Mouse (Mus musculus): ENCODE results near the gene Rnf31. TPM values are rescaled to one million over a fixed set of nuclear protein-coding genes. Genes with fewer than 3 reads are reported as not detected.

Gene Rnf31
- polyA plus RNA-seq, 1 experiment = 15.7 TPM

DNA sequence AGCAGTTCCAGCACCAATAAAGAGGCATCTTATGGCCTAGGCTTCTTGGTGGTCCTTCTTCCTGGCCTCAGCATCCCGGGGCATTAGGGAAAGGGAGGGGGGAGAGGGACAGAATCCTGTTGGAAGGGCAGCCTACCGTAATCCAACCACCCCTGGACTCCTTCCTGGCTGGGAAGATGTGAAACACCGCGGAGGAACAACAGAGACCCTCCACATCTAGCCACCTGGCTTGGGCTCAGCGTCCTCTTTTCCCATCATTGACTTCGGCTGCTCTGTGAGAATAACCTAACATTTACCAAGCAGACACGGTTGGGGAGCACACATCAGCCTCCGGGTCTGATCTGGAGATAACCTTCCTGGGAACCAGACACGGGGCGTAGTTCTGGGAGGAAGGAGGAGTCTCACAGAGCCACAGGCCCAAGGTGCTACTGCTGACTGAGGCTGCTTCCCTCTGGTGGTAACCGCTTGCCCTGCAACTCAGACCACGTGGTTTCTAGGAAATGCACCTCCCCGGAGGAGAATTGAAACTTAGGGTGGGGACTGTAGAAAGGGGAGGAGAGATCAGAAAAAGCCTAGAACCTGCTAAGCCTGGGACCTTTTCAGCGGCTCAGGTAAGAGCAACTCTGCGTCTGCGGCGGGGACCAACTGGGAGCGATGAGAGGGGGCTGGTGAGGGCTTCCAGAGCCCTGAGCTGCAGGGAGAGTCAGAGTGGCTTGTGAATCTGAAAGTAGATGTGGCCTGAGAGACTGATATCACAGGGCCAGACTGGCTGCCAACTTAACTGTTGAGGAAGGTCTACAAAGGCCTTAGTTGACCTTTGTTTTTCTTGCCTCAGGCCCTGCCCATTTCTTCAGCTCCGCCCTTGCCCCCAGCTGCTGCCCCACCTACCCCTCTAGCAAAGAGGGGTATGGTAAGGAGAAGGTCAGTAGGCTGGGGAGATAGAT is 12.4 kb downstream of the Rnf31 start:
- DNase-seq (ENCODE audit: low spot score) = peak; percentile 67

DNA sequence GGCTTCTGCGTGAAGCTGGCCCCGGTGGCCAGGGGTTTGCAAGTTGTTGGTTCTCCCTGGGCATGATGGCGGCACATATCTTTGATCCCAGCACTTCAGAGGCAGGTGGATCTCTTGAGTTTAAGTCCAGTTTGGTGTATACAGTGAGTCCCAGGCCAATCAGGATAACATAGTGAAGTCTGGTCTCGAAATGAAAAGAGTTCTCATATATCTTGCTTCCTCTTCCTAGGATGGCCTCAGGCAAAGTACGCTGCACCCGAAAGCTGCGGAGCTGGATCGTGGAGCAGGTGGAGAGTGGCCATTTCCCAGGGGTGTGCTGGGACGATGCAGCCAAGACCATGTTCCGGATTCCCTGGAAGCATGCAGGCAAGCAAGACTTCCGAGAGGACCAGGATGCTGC is 13.3 kb downstream of the Rnf31 start:
- DNase-seq (ENCODE audit: low spot score) = no peak

DNA sequence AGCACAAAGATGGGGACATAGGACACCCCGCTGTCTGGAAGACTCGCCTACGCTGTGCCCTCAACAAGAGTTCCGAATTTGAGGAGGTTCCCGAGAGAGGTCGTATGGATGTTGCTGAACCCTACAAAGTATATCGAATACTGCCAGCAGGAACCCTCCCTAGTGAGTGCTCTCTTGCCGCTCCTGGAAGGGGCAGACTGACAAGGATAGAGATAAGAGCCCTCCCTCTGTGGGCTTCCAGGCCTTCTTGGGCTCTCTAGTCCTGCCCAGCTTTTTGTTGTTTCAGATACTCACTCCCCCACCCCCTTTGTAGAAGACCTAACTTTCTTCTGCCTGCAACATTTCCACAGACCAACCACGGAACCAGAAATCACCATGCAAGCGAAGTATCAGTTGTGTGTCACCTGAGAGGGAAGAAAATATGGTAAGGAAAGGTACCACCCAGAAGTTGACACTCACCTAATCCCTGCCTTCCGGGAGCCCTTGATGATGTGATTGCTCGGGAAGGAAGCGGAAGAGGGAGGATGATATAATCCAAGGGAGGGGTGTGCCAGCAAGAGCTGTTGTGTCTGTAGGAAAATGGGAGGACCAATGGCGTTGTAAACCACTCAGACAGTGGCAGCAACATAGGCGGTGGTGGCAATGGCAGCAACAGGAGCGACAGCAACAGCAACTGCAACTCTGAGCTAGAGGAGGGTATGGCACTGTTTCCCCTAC is 14.4 kb downstream of the Rnf31 start:
- no peak for DNase-seq (ENCODE audit: low spot score)

DNA sequence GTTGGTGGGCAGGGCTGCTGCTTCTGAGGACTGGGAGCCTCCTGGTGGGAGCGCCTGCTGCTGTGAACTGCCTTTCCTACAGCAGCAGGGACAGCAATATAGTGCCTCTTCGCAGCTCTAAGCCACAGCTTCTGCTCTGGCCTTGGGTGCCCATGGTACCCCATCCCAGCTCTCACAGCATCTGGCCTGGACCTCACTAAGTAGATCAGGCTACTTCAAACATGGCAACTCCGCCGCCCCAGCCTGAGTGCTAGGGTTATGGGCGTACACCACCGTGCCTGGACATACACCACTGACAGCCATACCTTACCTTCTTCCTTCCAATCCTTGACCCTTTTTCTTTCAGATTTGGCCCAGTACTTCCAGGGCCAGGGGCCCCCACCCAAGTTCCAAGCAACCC is 16.8 kb downstream of the Rnf31 start:
- no peak for DNase-seq (ENCODE audit: low spot score)

DNA sequence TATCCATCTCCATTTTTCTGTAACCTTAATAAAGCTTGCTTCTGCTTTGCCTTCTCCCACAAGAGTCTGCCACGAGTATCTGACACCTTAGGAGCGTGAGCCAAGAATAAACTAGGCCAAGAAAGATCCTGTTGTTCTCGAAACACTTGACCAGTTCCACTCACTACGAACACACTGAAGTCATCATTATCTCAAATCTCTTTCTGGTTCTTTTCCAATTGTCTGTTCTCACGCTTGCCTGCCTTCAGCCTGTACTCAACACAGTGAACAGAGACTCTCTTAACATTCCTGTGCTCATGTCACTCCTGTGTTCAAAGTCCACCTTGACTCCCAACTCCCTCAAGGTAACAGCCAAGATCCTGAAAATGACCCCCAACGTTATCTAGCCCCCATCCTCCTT is 21.8 kb downstream of the Rnf31 start:
- DNase-seq (ENCODE audit: low spot score) = no peak

DNA sequence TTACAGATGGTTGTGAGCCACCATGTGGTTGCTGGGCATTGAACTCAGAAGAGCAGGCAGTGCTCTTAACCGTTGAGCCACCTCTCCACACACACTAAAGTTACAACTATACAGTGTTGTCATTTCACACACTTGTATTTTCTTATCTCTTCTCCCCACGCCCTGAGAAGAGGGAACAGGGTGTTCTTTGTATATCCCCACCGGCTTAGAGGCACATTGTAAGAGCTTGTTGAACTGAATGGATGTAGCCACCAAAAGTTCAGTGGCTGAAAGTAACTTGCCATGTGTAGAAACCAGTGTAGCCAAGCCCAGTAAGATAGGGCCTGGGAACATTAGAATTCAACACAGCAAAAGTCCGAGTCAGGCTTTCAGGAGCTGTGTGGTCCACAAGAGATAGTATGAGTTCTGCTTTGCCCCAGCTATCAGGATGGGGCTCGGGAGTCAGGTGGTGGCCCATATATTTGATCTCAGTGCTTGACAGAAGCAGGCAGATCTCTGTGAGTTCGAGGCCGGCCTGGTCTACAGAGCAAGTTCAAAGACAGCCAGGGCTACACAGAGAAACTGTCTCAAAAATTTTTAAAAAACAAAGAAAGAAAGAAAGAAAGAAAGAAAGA is 23.2 kb downstream of the Rnf31 start:
- DNase-seq (ENCODE audit: low spot score) = no peak

DNA sequence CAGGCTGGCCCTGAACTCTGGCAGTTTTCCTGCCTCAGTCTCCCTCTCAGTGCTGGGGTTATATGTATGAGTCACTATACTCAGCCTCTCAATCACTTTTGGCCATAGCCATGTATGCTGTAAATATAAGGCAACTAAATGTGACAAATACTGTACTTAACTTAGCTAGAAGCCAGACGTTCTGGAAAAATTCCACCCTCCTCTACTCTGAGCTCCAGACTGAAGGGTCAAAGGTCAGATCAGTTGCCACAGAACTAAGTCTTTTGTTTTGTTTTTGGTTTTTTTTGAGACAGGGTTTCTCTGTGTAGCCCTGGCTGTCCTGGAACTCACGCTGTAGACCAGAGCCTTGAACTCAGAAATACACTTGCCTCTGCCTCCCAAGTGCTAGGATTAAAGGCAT is 24.4 kb downstream of the Rnf31 start:
- no peak for DNase-seq (ENCODE audit: low spot score)

DNA sequence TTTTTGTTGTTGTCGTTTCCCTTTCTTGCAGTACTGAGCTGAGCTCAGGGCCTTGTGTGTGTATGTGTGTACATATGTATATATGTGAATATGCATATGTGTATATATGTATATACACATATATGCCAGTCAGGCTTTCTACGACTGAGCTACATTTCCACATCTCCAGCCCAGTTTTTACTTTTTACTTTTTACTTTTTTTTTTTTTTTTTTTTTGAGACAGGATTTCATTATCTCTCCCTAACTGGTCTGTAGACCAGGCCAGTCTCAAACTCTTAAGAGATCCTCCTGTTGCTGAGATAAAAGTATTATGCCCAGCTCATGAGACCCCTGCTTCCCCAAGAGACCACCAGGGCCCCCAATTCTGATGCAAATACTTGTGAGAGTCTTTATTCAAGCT is 25.3 kb downstream of the Rnf31 start:
- DNase-seq (ENCODE audit: low spot score) = no peak

DNA sequence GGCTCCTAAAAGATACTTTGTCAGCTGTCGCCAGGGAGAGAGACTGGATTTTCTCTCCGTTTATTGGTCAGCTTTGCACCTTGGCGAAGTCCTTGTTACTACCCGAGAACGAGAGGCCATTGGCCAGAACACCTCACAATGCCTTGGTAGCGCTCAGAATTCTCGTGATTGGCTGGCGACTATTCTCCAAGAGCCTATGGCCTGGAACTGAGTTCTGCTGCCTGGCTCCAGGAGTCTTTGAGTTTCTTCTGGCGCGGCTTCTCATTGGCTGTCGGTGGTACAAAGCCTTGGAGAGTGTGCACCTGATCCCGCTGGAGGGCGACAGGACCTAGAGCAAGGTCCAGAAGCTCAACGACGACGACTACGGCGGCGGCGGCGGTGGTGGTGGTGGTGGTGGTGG is 26.3 kb downstream of the Rnf31 start, which contains the start of gene Rec8:
TSS of gene Rec8 (plus strand) at position 216 of the 400 bp plus-strand sequence.
- no peak for DNase-seq (ENCODE audit: low spot score)

DNA sequence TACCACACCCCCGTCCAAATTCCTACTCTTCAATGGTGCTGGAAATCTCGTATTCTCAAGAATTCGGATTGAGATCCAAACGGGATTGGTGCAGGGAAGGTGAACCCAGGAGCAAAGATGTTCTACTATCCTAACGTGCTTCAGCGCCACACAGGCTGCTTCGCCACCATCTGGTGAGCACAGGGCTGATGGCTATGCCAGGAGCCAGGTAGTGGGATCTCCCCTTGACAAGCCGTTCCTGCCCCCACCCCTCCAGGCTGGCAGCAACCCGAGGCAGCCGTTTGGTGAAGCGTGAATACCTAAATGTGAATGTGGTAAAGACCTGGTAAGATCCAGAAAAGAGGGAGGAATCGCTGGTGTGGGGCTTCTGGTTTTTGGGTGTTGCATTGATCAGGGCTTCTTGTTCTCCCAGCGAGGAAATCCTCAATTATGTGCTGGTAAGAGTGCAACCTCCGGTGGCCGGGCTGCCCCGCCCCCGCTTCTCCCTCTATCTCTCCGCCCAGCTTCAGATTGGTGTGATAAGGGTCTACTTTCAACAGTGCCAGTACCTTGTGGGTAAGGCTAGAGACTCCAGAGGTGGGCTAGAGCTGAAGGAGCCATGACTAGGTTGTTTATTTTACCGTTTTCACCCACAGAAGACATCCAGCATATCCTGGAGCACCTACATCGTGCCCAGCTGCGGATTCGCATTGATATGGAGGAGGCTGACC is 27.1 kb downstream of the Rnf31 start:
- DNase-seq (ENCODE audit: low spot score) = no peak

DNA sequence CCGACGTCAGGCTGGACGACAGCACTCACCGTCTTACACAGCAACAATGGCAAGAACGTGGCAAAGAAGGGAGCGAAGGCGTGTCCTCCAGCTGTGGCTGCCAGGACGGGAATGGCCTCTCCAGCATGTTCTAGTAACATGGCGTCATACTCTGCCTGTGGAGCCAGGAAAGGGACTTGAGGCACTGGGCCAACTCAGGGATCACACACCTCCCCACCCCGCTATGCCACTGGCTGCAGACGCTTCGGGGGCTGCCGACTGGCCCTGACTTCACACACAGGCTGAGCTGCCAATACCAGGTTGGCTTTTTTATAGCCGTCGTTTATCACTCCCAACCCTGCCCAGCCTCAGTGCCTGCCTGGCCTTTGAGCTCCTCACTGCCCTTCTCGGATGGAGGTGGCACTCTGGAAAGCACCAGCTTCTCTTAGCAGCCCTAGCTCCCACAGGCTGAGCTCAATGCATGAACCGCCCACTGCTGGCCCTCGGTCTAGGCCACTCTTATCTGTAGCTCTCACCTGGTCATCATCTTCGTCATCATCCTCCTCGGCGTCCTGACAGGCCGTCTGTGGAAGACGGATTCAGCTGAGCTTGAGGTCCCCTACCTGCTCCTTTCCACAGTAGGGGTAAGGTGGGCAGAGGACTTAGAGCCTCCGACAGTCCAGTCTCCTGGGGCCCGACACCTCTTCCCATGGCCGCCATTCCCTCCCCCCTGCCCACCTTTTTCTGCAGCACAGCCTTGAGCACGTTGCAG is 36.7 kb downstream of the Rnf31 start:
- DNase-seq (ENCODE audit: low spot score) = no peak

DNA sequence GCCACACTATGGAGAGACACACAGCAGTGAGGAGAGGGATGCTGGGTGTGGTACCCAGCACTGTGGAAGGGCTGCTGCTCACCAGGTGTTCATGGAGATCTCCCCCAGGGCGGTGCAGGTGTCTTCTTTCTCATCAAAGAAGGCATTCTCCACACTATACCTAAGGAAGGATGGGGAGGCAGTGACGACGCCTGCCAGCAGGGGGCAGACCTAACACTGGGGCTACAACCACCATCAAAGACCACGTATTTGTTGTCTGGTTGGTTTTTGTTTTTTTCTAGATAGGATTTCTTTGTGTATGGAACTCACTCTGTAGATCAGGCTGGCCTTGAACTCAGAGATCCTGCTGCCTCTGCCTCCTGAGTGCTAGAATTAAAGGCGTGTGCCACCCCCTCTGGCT is 37.8 kb downstream of the Rnf31 start:
- DNase-seq (ENCODE audit: low spot score) = no peak

DNA sequence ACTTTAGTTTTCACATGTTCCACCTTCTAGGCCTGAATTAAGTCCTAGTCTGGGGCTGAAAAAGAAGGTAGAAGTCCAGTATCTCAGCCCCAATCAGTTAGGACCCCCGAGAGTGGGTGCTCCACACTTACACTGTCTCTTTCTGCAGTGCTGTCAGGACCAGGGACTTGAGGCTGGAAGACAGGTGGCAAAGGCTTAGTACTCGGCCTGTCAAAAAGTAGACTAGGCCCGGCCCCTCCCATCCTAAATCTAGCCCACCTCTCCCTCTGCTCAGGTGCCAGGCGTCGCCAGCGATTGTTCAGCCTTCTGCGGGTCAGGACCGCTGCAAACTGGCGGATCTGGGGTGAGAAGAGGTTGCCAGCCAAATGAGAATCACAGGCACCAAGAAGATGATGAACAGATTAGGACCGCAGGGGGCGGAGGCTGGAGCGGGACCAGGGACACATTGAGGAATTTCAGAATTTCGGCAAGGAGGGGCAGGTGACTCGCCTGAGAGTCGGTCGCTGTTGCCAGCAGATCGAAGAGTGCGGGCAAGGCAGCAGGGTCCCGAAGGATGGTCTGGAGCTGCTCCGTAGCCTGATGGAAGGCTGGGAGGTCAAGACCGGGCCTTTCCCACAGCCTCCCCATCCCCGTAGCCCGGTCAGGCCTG is 43.5 kb downstream of the Rnf31 start:
- DNase-seq (ENCODE audit: low spot score) = no peak

DNA sequence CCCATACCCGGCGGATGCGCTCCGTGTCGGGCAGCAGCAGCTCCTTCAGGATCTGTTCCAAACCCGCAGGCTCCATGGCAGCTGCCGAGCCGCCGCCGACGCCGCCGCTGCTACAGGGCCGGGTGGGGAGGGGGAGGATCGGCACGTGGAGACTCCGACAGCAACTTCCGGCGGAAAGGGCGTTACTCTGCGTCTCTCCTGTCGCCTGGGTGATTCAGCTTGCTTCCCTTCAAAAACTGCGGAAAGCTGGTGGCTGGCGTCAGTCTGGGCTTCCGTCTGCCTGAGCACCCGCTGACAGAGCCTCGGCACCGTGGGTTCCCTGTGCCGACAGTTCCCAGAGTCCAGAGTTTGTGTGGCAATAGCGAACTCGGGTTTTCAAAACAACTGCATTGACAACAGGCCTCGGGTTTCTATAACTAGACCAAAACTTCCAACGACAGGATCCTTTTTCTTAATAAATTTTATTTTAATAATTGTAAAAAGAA is 44.1 kb downstream of the Rnf31 start, which contains the start of gene Ipo4:
TSS of gene Ipo4 (minus strand) at position 435 of the 485 bp plus-strand sequence.
- peak; percentile 60 for DNase-seq (ENCODE audit: low spot score)

DNA sequence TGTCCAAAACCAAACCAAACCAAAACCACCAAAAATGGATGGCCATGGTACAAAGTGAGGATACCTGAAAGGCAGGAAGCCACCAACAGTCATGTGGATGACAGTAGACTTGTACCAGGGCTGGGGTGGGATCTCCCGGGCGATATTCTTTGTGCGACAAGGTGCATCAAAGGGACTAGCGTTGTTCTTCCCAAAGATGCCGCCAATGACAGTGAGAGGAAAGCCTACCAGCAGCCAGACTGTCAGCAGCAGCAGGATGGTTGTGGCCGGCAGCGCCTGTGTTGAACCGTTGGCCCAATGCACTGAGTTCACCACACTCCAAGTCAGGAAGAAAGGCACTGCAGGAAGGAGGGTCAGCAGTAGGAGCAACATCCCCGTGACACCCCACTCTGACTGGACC is 46.3 kb downstream of the Rnf31 start, which contains the start of gene Gm49378:
TSS of gene Gm49378 (minus strand) at position 101 of the 400 bp plus-strand sequence.
- DNase-seq (ENCODE audit: low spot score) = no peak

DNA sequence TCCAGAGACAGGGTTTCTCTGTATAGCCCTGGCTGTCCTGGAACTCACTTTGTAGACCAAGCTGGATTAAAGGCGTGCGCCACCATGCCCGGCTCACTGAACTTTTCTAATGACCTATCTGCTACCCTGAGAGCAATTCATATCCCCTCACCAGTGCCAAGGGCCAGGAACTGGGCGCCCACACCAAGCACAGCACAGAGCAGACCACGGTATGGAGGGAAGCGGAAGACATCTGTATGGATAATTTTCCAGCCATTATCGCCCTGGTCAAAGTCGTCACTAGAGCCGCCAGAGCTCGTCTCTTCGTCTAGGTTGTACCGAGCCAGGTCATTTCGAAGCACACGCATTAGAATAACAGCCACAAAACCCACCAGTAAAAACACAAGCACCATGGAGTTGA is 49.3 kb downstream of the Rnf31 start:
- DNase-seq (ENCODE audit: low spot score) = no peak

DNA sequence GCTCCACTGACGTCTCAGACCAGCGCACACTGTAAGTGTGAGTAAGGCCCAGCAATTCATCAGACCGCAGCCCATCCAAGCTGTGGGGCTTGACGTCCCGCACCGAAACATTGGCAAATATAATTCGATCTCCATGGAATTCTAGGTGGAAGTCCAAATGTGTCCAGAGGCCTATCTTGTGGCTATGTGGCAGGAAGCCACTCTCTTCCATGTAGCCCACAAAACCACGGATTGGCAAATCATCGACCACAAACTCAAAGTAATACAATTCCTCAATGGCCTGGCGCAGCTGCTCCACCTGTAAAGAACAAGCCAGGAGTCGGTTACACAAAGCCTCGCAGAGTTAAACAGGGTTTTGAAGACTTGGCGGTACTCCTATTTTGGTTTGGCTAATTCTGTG is 49.8 kb downstream of the Rnf31 start:
- no peak for DNase-seq (ENCODE audit: low spot score)

DNA sequence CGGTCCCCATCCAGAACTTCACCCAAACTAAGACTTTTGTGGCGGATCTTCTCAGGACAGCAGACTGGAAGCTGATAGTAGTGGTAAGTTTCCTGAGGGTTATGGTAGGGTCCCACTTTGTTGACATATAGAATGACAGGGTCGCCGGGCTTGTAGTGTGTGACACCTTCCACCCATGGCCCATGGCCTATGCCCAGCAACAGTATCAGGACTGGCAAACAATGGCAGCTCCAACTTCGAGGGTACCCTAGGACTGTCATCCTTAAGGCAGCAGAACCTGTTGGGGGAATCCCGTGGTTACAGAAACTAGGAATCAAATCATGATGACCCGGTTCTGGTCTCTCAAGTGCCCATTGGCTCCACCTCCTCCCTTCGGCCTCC is 51.2 kb downstream of the Rnf31 start:
- DNase-seq (ENCODE audit: low spot score) = no peak

DNA sequence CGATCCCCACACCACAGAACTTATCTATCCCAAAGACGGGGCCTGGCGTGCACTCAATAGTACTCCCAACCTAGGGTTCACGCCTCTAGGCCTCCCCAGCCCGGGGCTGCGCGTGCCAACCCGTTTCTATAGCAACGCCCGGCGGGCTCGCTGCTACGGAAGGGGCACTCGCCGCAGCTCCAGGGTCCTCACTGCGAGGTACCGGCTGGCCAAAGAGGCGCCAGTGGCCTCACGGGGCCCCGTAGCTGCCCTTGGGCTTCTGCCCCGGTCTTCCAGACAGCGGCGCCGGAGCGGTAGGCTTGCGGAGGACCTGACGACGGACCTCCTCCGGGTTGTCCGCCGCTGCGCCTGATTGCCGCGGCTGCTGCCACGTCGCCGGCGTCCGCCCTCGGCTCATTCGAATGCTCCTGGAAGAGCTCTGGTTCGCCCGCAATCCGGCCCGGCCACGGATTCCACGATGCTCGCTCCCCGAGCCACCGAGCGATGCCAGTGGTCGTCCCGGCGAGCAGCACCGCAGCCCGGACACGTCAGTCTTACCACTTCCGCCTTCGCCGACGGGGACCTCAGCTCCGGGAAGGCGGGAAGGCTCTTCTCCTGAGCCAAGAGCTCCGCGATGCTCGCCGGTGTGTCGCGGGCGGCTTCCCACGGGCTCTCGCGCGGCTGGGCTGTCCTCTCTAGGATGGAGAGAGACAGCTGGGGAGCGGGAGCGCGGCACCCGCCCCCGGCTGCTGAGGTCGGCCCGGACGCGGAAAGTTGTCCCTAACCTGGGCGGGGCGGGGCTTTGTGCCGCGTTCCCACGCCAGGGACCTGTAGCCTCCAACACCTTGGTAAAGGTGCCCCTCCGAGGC is 51.8 kb downstream of the Rnf31 start, which contains the start of gene Tm9sf1:
TSS of gene Tm9sf1 (minus strand) at position 747 of the 848 bp plus-strand sequence.
- DNase-seq (ENCODE audit: low spot score) = peak; percentile 96

Data from urinary bladder, adult 2 months (tissue).